Mouse (Mus musculus): ENCODE measurements around the gene Cd7.

DNA sequence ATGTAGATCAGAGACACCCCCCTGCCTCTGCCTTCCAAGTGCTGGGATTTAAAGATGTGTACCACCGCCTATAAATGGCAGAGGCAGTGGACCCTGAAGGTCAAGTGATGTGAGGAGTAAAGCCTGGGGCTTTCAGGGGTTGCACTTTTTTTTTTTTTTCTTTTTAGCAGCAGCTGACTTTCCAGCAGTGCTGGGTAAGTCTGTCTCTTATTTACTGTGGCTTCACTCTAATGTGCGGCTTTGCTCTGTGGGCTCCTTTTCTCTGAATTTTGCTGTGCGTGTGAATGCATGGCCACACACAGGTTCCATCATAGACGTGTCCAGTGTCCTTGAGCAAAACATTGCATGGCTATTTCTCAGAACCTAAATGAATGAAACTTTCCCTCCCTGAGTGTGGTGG lies 2.4 kb upstream of the Cd7 start:
- no peak for TF ChIP-seq CTCF (IDR thresholded peaks at IDR 0.05; ENCODE audit: control insufficient read depth, insufficient read depth, insufficient read length)
- TF ChIP-seq MAX (IDR thresholded peaks at IDR 0.05), result no peak
